Mouse (Mus musculus) adrenal gland, adult (tissue): ENCODE data around the gene Myh7b.
A peak's percentile ranks its signal among the peaks of the same experiment; 100 is the strongest.

ENCODE experiments used
- DNase-seq, 2 experiments: peaks; one replicate each; pipeline ENCODE4 v3.0.0; 2022 to 2023; ENCODE audit warnings: low spot score in 1 of 2; ENCODE audit not compliant: inconsistent age in 2 of 2

Gene Myh7b

GRCm38 (mm10) chr2:155633121-155633520 is 22.1 kb downstream of the Myh7b start:
- no peak for DNase-seq

- DNase-seq = no peak
Measured at GRCm38 (mm10) chr2:155633731-155634130, 22.7 kb downstream of the Myh7b start.

- DNase-seq = peak in 1 of 2 experiments; percentile 66
Measured at GRCm38 (mm10) chr2:155634562-155634961, 23.6 kb downstream of the Myh7b start.

GRCm38 (mm10) chr2:155635961-155636360 is 24.9 kb downstream of the Myh7b start:
- DNase-seq = no peak

GRCm38 (mm10) chr2:155636881-155637280 is 25.9 kb downstream of the Myh7b start:
- no peak for DNase-seq

DNA sequence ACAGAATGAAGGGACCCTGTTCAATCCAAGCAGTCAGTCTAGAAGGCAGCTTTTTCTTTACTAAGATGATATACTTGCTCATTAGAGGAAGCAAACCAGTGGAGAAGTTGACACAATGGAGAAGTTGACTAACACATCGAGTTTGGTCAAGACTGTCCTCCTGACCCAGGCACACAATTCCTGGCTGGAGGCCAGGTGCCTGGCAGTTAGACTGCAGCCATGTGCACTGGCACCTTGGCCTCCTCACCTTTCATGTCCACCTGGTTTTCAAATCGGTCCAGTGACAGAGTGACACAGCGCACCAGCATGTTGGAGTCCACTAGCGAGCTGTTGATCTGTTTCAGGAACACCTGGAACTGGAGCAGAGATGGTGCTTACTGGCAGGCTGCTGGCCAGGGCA is 26.4 kb downstream of the Myh7b start:
- DNase-seq = no peak

DNA sequence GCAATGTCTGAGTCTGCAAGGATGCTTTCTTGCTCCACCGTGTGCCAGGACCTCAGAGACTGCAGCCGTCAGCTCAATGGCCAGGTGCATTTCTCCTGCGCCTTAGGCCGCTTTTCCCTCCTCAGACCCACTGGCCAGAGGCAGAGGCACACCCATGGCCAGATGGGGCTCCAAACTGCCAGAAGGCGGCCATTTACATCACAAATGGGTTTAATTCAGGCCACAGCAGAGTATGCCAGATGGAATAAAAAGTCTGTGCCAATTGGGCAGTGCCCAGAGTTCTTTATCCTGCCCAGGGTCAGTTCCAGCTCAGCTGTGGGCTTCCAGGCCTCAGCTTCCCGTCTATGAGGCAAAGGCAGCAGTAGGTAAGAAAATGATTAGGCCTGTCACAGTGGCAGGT is 29.6 kb downstream of the Myh7b start:
- DNase-seq = peak in 1 of 2 experiments; percentile 52

DNA sequence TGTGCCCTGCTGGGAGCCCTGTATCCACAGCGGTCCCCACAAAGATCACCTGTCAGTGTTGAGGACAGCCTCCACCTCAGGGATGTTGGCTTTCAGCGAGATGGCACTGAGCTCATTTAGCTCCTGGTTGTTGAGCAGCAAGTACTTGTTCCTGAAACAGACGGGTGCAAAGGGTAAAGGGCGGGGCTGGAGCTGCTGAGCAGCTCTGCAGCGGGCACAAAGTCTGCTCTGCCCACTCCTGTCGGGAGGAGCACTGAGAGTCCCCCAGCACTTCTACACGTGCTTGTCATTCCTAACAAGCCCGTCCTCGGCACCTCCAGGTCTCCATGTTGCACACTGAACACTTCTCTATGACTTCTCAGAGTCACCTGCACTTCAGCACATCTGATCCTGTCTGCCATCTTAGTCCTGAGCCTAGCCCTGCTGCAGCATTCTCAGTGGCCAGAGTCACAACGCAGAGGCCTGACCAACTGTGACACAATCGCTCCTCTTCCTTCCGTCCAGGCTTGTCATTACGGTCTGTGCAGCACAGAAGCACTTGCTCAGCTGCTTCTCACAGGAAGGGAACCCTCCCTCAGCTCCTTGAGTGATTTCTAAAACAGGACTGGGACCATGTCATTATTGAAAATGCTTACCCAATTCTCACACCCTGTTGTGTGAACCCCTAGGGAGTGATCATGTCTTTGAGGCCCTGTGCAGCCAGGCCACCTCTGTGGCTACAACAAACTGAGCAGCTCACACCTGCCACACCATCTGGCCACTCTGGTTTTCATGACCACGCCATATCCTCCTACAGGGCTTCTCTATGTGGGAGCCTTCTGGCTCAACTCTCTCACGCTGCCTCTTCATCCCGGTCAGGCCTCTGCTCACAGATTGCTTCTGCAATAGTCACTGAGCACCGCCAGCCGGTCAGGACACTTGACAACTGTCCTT is 30.8 kb downstream of the Myh7b start:
- DNase-seq = no peak

DNA sequence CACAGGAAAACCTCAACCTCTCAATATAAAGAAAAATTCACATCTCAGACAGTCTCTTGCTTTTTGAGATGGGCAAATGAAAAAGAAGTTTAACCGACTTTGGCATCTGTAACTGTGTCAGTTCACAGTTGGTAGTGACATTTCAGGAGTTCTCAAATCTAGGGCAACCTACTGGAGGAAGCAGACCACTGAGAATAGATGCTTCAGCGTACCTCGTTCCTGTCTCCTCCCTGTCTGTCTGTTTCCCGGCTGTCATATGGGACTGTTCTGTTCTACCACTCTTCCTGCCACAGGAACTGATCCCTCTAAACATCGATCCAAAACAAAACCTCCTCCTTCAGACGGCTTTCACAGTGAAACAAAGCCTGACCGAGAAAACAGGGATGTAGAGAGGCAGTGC is 34.7 kb downstream of the Myh7b start:
- no peak for DNase-seq

DNA sequence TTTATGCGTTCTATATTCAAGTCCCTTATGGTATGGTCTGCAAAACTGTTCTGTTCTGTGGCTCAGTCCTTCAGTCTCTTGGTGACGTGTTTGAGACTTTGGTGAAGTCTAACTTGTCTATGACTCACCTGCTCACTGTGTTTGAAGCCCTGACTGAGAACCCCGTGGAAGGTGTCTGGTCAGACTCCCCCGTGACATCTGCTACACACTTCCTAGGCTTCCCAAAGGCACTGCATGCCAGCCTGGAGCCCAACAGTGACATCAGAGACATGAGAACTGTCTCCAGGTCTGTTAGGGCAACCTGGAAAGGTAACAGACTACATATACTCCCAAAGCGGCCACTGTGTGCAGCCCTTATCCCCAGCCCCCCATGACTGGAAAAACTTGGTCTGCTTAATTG is 41.6 kb downstream of the Myh7b start:
- no peak for DNase-seq

- no peak for DNase-seq
Measured at GRCm38 (mm10) chr2:155655759-155656372, 44.9 kb downstream of the Myh7b start.

DNA sequence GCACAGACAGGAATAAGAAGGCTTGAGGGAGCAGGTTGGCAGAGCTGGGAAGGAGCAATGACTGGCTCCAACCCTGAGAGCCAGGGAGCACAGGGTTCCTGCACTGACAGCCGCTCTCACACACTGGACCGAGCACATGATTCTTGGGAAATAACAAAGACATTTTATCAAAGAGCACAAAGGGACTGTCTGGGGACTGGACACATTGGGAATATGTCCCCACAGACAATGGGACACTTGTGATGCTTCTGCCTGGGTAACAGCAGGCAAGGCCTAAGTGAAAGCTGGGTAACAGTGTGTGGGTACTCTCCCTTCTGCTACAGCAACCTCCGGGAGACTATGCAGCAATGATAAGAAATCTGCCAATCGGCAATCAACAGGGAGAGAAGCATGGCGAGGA is 51.4 kb downstream of the Myh7b start:
- DNase-seq = no peak

GRCm38 (mm10) chr2:155663097-155663496 is 52.1 kb downstream of the Myh7b start:
- peak; percentile 31 to 83 for DNase-seq

DNA sequence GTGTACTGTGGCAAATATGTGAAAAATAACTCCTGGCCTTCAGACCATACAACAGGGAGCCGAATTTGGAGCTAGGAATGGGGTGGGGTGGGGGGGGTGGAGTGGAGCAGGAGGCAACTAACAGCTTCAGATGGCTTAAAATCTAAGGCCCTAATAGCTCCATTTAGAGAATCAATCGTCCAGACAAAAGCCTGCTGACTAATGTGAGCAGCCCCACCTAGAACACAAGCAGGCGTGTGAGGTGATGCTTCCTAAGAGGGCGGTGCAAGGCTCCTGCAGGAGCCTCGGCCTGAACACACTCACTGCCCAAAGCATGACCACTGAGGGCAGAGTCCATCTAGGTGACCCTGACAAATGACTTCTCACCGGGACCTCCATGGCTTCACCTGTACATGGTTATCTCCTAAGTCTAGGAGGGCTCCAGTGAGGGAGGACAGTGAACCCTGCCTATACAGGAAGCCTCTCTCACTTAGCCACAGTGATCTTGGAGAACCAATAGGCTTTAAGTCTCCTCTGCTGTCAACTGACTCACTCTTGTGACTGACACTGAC is 53.0 kb downstream of the Myh7b start:
- DNase-seq = no peak

GRCm38 (mm10) chr2:155667881-155668280 is 56.9 kb downstream of the Myh7b start:
- no peak for DNase-seq

DNA sequence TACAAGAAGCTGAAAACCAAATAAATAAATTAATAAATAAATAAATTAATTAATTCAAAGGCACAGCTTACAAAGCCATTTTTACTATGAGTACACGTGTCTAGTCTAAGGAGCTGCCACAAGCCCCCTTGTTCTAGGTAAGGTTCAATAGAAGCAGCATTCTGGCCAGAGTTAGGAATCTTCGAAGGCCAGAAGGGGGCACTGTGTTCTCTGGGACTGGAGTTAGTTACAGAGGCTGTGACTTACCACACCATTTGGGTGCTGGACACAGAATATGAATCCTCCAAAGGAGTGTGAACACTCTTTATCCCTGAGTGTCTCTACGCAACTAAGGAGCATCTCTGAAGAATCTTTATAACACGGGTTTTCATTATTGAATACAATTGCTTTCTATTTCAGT is 57.4 kb downstream of the Myh7b start:
- peak in 1 of 2 experiments; percentile 63 for DNase-seq

DNA sequence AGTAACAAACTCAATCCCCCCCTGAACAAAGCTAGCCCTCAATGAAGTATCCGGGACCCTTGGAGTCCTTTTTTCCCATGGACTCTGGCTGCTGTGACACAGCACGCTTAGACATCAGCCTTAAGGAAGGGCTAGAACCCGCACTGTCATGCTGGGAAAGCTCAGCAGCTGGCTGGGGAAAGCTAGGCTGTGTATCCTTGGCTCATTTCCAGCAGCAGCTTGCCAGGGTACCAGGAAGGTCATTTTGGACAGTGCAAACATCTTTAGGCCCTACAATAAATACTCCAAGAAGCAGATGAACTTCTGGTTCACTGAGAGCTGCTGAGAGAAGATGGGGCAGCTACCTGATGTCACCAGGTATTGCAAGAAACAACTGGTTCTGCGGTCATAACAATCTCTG is 60.2 kb downstream of the Myh7b start:
- DNase-seq = peak; percentile 65 to 86

DNA sequence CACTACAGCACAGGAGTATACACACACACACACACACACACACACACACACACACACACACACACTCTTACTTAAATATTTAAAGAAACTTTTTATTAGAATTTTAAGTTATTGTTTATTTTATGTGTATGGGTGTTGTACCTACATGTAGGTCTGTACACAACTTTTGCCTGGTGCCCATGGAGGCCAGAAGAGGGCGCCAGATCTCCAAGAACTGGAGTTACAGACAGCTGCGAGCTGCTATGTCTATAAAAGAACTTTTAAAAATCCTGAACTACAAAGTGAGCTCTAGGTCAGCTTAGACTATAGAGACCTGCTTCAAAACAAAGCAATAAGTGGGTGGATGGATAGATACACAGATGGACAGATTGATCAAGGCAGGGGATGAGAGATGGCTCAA is 62.5 kb downstream of the Myh7b start:
- DNase-seq = peak; percentile 76 to 89

- peak in 1 of 2 experiments; percentile 57 for DNase-seq
Measured at GRCm38 (mm10) chr2:155675118-155675517, 64.1 kb downstream of the Myh7b start.

DNA sequence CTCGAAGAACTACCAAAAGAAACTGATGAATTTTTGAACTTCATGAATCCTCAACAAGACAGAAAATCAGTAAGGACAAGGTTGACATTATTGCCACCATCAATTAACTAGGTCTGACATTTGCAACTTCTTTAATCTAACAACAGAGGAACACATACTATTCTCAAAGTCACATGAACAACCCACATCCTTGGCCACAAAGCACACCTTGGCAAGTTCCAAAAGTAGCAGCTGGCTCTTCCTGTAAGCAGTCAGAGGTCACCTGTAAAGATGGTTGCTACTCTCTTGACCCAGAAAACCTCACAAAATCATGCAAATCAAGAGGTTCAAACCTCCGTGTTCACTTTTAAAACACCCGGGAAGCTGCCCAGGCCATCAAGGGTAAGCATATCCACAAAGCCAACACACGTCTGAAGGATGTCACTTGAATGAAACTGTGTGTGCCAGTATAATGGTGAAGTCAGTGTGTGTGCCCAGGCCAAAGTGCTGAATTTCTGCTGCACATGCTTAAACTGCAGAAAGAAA is 68.6 kb downstream of the Myh7b start:
- no peak for DNase-seq

DNA sequence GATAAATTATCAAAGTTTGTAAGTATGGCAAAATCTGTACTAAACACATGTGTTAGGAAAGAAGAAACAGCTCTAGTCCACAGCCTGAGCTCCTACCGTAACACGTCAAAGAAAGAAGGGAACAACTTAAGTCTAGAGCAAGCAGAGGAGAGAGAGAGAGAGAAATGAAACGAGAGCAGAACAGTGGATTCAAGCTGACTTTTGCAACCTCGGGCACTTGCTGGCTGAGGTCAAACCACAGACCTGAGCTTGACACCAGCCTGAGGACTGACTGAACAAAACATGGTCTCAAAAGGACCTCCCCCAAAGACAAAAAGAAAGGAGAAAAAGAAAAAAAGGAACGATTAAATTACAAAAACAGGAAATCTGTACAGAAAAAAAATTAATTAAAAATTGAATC is 69.6 kb downstream of the Myh7b start:
- DNase-seq = no peak

DNA sequence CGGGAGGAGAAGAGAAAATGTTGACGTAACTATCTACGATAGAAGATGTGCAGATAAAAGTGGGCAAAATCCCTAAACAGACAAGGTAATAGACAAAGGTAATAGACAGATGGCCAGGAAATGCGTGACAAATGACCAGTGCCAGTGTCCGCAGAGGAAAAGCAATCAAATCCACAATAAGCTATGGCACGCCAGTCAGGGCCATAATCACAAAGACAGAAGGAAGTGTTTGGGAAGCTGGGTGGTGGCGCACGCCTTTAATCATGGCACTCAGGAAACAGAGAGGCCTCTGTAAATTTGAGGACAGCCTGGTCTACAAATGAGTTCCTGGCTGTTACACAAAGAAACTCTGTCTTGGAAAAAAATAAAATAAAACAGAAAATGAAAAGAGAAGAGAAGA is 70.2 kb downstream of the Myh7b start:
- no peak for DNase-seq
